Mouse (Mus musculus) bone marrow, adult 2 months (tissue): ENCODE measurements around the gene Sema3e.

Source experiments
- CTCF ChIP-seq: fragments of 200-500 bp; IDR thresholded peaks from 2 replicates; pipeline ENCODE4 v1.5.1; 2011; ENCODE audit warnings: low read length, control low read depth; ENCODE audit not compliant: control insufficient read depth, insufficient read depth
- POLR2A ChIP-seq: fragments of 200-500 bp; IDR thresholded peaks from 2 replicates; pipeline ENCODE4 v1.6.1; 2011; ENCODE audit warnings: low read depth, mild to moderate bottlenecking, control low read depth, low read length, borderline replicate concordance; ENCODE audit not compliant: control insufficient read depth

DNA sequence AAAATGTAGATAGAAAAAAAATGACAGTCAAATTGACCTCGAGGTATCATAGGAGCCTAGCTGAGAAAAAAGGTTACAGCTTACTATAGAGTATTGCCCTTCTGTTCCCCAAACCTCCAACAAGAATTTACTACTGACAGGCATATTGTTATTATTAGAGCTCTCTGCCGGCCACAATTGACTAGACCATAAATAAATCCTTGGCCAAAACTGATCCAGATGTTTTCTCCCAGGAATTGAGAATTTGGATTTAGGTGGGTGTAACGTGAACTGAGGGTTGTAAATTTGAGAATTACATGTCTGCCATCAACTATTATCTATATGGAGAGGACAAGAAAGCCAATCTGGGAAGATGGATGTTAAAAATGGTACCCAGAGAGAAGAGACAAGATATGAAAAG, 47.5 kb upstream of the Sema3e start:
- no peak for TF ChIP-seq POLR2A
- no peak for TF ChIP-seq CTCF
